In genomic region chr12:112707573-112707869, GRCm38 (mm10) we compare ENCODE assay signal across 8 mouse cellular contexts. TPM values are rescaled to one million over a fixed set of nuclear protein-coding genes. Genes with fewer than 3 reads are reported as not detected.
DNase-seq lines count a peak whose midpoint lies in the region; ATAC-seq lines count a peak whose summit lies in the region.

No protein-coding gene starts in this region.

- H3K27me3 ChIP-seq in liver, embryonic 12.5 days (replicated peaks) = peaks cover 65% of the 10 kb centered on the region
- H3K27me3 ChIP-seq in forebrain, embryonic 16.5 days (replicated peaks; ENCODE audit: control insufficient read depth, insufficient read depth, low read length) = no peaks in the 10 kb centered on the region
- peaks cover 29% of the 10 kb centered on the region for H3K27me3 ChIP-seq in limb, embryonic 13.5 days
- no peaks in the 10 kb centered on the region for H3K27me3 ChIP-seq in stomach, embryonic 16.5 days (ENCODE audit: control insufficient read depth, insufficient read depth, low read length)

- ATAC-seq in liver, embryonic 12.5 days = 0 out of 2 replicates have a peak, but pooled peaks have one; percentile 3
- ATAC-seq in forebrain, embryonic 16.5 days = peak; percentile 17; the same call in 1 of the 2 replicates
- ATAC-seq in limb, embryonic 13.5 days (ENCODE audit: low FRiP score, low read depth) = no peak
- ATAC-seq in stomach, embryonic 16.5 days (ENCODE audit: insufficient read depth, low FRiP score) = no peak
- ATAC-seq in frontal cortex, adult (ENCODE audit: low TSS enrichment) = no peak

- peaks cover 10% of the 10 kb centered on the region; the same call in 1 of the 2 replicates for H3K4me1 ChIP-seq in liver, embryonic 12.5 days
- H3K4me1 ChIP-seq in forebrain, embryonic 16.5 days (replicated peaks; ENCODE audit: control insufficient read depth, insufficient read depth, low read length) = peaks cover 3% of the 10 kb centered on the region
- H3K4me1 ChIP-seq in limb, embryonic 13.5 days = peaks cover 14% of the 10 kb centered on the region; the same call in 1 of the 2 replicates
- H3K4me1 ChIP-seq in stomach, embryonic 16.5 days (ENCODE audit: control insufficient read depth, insufficient read depth, low read length) = no peaks in the 10 kb centered on the region

- no peak overlapping the region for H3K4me3 ChIP-seq in liver, embryonic 12.5 days
- H3K4me3 ChIP-seq in forebrain, embryonic 16.5 days (replicated peaks; ENCODE audit: low read length) = no peak overlapping the region
- no peak overlapping the region for H3K4me3 ChIP-seq in limb, embryonic 13.5 days
- no peak overlapping the region for H3K4me3 ChIP-seq in stomach, embryonic 16.5 days (replicated peaks; ENCODE audit: low read length)

- H3K9me3 ChIP-seq in liver, embryonic 12.5 days (replicated peaks) = no peaks in the 10 kb centered on the region
- H3K9me3 ChIP-seq in forebrain, embryonic 16.5 days (ENCODE audit: control insufficient read depth, low read length) = no peaks in the 10 kb centered on the region
- H3K9me3 ChIP-seq in limb, embryonic 13.5 days = no peaks in the 10 kb centered on the region
- no peaks in the 10 kb centered on the region for H3K9me3 ChIP-seq in stomach, embryonic 16.5 days (replicated peaks; ENCODE audit: control insufficient read depth, low read length)

- H3K36me3 ChIP-seq in liver, embryonic 12.5 days = no peaks in the 10 kb centered on the region
- no peaks in the 10 kb centered on the region for H3K36me3 ChIP-seq in forebrain, embryonic 16.5 days (ENCODE audit: control insufficient read depth, insufficient read depth)
- H3K36me3 ChIP-seq in limb, embryonic 13.5 days = no peaks in the 10 kb centered on the region
- no peaks in the 10 kb centered on the region for H3K36me3 ChIP-seq in stomach, embryonic 16.5 days (ENCODE audit: control insufficient read depth, insufficient read depth, low read length)

- no peak overlapping the region for H3K27ac ChIP-seq in liver, embryonic 12.5 days
- no peak overlapping the region for H3K27ac ChIP-seq in forebrain, embryonic 16.5 days (ENCODE audit: low read length)
- H3K27ac ChIP-seq in limb, embryonic 13.5 days = no peak overlapping the region
- H3K27ac ChIP-seq in stomach, embryonic 16.5 days (ENCODE audit: low read length) = no peak overlapping the region

- no peak overlapping the region for H3K4me2 ChIP-seq in liver, embryonic 12.5 days
- H3K4me2 ChIP-seq in forebrain, embryonic 16.5 days (ENCODE audit: low read length) = no peak overlapping the region
- peak overlapping the region; percentile 60; the same call in 1 of the 2 replicates for H3K4me2 ChIP-seq in limb, embryonic 13.5 days (replicated peaks)
- no peak overlapping the region for H3K4me2 ChIP-seq in stomach, embryonic 16.5 days (ENCODE audit: low read depth, low read length)

- WGBS in liver, embryonic 12.5 days (ENCODE audit: insufficient replicate concordance) = 17% methylated on average over 8 of the region's 8 CpGs
- WGBS in forebrain, embryonic 16.5 days = 26% methylated on average over 8 of the region's 8 CpGs
- WGBS in limb, embryonic 13.5 days = 24% methylated on average over 8 of the region's 8 CpGs
- 17% methylated on average over 8 of the region's 8 CpGs for WGBS in stomach, embryonic 16.5 days

- no peak for DNase-seq in liver
- no peak for DNase-seq in cerebellum, postnatal 10 days
- DNase-seq in urinary bladder, postnatal 36 days (ENCODE audit: low spot score in 2 of 2) = no peak

- no peak overlapping the region for H3K9ac ChIP-seq in liver, embryonic 12.5 days
- H3K9ac ChIP-seq in forebrain, embryonic 16.5 days (replicated peaks; ENCODE audit: low read depth, low read length) = peak overlapping the region; percentile 6
- H3K9ac ChIP-seq in limb, embryonic 13.5 days = no peak overlapping the region
- H3K9ac ChIP-seq in stomach, embryonic 16.5 days (ENCODE audit: low read length) = peak overlapping the region; percentile 34; the same call in 1 of the 2 replicates

RNA-seq across cellular contexts. Expression of gene Cep170b, which starts 12.7 kb away (rescaled TPM):
- 5.0 and 5.2 TPM in 2 replicates for polyA plus RNA-seq in liver, embryonic 12.5 days (2016; fragmentation: Nextera tagmentation; extraction: Ambion mirVana)
- 18.8 and 22.9 TPM in 2 replicates for polyA plus RNA-seq in forebrain, embryonic 16.5 days (2015; fragmentation: Nextera tagmentation; extraction: Ambion mirVana)
- 14.7 and 16.6 TPM in 2 replicates for polyA plus RNA-seq in limb, embryonic 13.5 days (2015; fragmentation: Nextera tagmentation; extraction: Ambion mirVana)
- polyA plus RNA-seq in stomach, embryonic 16.5 days (2015; fragmentation: Nextera tagmentation; extraction: Ambion mirVana) = 19.8 and 21.9 TPM in 2 replicates

RNA-seq across cellular contexts. Expression of gene Zbtb42, which starts 28.9 kb away (rescaled TPM):
- 1.0 and 1.2 TPM in 2 replicates for polyA plus RNA-seq in liver, embryonic 12.5 days (2016; fragmentation: Nextera tagmentation; extraction: Ambion mirVana)
- 0.65 and 0.92 TPM in 2 replicates for polyA plus RNA-seq in forebrain, embryonic 16.5 days (2015; fragmentation: Nextera tagmentation; extraction: Ambion mirVana)
- polyA plus RNA-seq in limb, embryonic 13.5 days (2015; fragmentation: Nextera tagmentation; extraction: Ambion mirVana) = 2.2 and 2.4 TPM in 2 replicates
- 9.7 and 12.2 TPM in 2 replicates for polyA plus RNA-seq in stomach, embryonic 16.5 days (2015; fragmentation: Nextera tagmentation; extraction: Ambion mirVana)

RNA-seq across cellular contexts. Expression of gene Akt1, which starts 32.8 kb away (rescaled TPM):
- polyA plus RNA-seq in liver, embryonic 12.5 days (2016; fragmentation: Nextera tagmentation; extraction: Ambion mirVana) = 76.6 and 81.8 TPM in 2 replicates
- polyA plus RNA-seq in forebrain, embryonic 16.5 days (2015; fragmentation: Nextera tagmentation; extraction: Ambion mirVana) = 56.9 and 57.1 TPM in 2 replicates
- polyA plus RNA-seq in limb, embryonic 13.5 days (2015; fragmentation: Nextera tagmentation; extraction: Ambion mirVana) = 62.5 and 71.0 TPM in 2 replicates
- polyA plus RNA-seq in stomach, embryonic 16.5 days (2015; fragmentation: Nextera tagmentation; extraction: Ambion mirVana) = 50.7 and 52.8 TPM in 2 replicates

RNA-seq across cellular contexts. Expression of gene Pld4, which starts 52.9 kb away (rescaled TPM):
- 7.9 and 8.0 TPM in 2 replicates for polyA plus RNA-seq in liver, embryonic 12.5 days (2016; fragmentation: Nextera tagmentation; extraction: Ambion mirVana)
- polyA plus RNA-seq in forebrain, embryonic 16.5 days (2015; fragmentation: Nextera tagmentation; extraction: Ambion mirVana) = 4.0 and 5.3 TPM in 2 replicates
- polyA plus RNA-seq in limb, embryonic 13.5 days (2015; fragmentation: Nextera tagmentation; extraction: Ambion mirVana) = 6.1 and 7.2 TPM in 2 replicates
- polyA plus RNA-seq in stomach, embryonic 16.5 days (2015; fragmentation: Nextera tagmentation; extraction: Ambion mirVana) = 13.7 and 17.1 TPM in 2 replicates

Comparison
In these comparisons a context has a peak if more than half of its experiments do, and no peak if none do; other contexts are left out.
1. ATAC-seq: peak in liver, embryonic 12.5 days (single experiment) and forebrain, embryonic 16.5 days (single experiment); none in limb, embryonic 13.5 days (single experiment), stomach, embryonic 16.5 days (single experiment) and frontal cortex, adult (single experiment).
2. H3K9ac ChIP-seq: peak in forebrain, embryonic 16.5 days (single experiment) and stomach, embryonic 16.5 days (single experiment); none in liver, embryonic 12.5 days (single experiment) and limb, embryonic 13.5 days (single experiment).